Mouse (Mus musculus) hindbrain, embryonic 16.5 days (tissue): ENCODE measurements around the gene Hsd17b12. TPM values are rescaled to one million over a fixed set of nuclear protein-coding genes. Genes with fewer than 3 reads are reported as not detected.

Experiments used
- ATAC-seq: fragments of 200-750 bp; cut with Nextera tagmentation; 2 replicates; pipeline ENCODE4 v1.8.0; 2017; ENCODE audit warnings: moderate TSS enrichment, moderate library complexity
- H3K27ac ChIP-seq: fragments of 300-500 bp; sonication (generic); 2 replicates; pipeline ENCODE4 v1.5.1; 2014; ENCODE audit warnings: low read depth, mild to moderate bottlenecking, control low read depth, low read length, moderate library complexity
- H3K27me3 ChIP-seq: fragments of 300-500 bp; sonication (generic); replicated peaks from 2 replicates; pipeline ENCODE4 v1.6.1; 2014; ENCODE audit warnings: low read length; ENCODE audit not compliant: control insufficient read depth, insufficient read depth
- H3K36me3 ChIP-seq: fragments of 300-500 bp; sonication (generic); 2 replicates; pipeline ENCODE4 v1.6.1; 2014; ENCODE audit warnings: mild to moderate bottlenecking, low read length, moderate library complexity, mixed read lengths; ENCODE audit not compliant: control insufficient read depth, insufficient read depth
- H3K4me1 ChIP-seq: fragments of 300-500 bp; sonication (generic); 2 replicates; pipeline ENCODE4 v1.6.1; 2014; ENCODE audit warnings: low read depth, low read length; ENCODE audit not compliant: control insufficient read depth, insufficient read depth
- H3K4me2 ChIP-seq: fragments of 300-500 bp; sonication (generic); 2 replicates; pipeline ENCODE4 v1.6.1; 2014; ENCODE audit warnings: mild to moderate bottlenecking, low read length, control low read depth, moderate library complexity
- H3K4me3 ChIP-seq: fragments of 300-500 bp; sonication (generic); 2 replicates; pipeline ENCODE4 v1.5.1; 2014; ENCODE audit warnings: mild to moderate bottlenecking, low read length, control low read depth, moderate library complexity
- H3K9ac ChIP-seq: fragments of 300-500 bp; sonication (generic); 2 replicates; pipeline ENCODE4 v1.6.1; 2014; ENCODE audit warnings: low read depth, mild to moderate bottlenecking, control low read depth, low read length, moderate library complexity
- H3K9me3 ChIP-seq: fragments of 300-500 bp; sonication (generic); 2 replicates; pipeline ENCODE4 v1.6.1; 2014; ENCODE audit warnings: mild to moderate bottlenecking, low read length, moderate library complexity; ENCODE audit not compliant: control insufficient read depth
- whole genome bisulfite sequencing: fragments of 180-500 bp; shearing (Covaris S2); extraction: QIAGEN DNeasy Blood & Tissue Kit; methylation state at CpG from one replicate; pipeline ENCODE4 v1.1.7; 2014; 5-methylcytosine and 5-hydroxymethylcytosine counted together
- microRNA-seq: library from miRNA; unstranded; fragments of <30 nt; microRNA quantifications from one replicate; pipeline ENCODE4, GENCODE M21; 2017
- polyA plus RNA-seq: library from polyadenylated mRNA; unstranded; fragments of >200 nt; fragmentation: Nextera tagmentation; extraction: Ambion mirVana; gene quantifications from 2 replicates; pipeline ENCODE4 v1.2.1, GENCODE M21; 2015

Hsd17b12 gene
- polyA plus RNA-seq, 1 experiment from 2014 or later = 171 TPM

- no peak for ATAC-seq
- H3K9ac ChIP-seq = no peak within 1 kb of the TSS
Observed at GRCm38 (mm10) chr2:93996254-93996653, 161.5 kb downstream of the Hsd17b12 start, which contains the start of gene Gm27027. TSS of gene Gm27027 (minus strand) at chr2:93996354.

GRCm38 (mm10) chr2:93992810-93993209, 165.0 kb downstream of the Hsd17b12 start:
- H3K4me1 ChIP-seq = peaks cover 10% of the 10 kb centered on the region
- peaks cover 23% of the 10 kb centered on the region for H3K36me3 ChIP-seq
- no peak overlapping the region for H3K4me3 ChIP-seq
- no peak overlapping the region for H3K9ac ChIP-seq
- H3K4me2 ChIP-seq = peak overlapping the region; percentile 20
- H3K27ac ChIP-seq = no peak overlapping the region
- no peaks in the 10 kb centered on the region for H3K27me3 ChIP-seq
- WGBS = 42% methylated on average over 3 of the region's 3 CpGs
- no peaks in the 10 kb centered on the region for H3K9me3 ChIP-seq
- ATAC-seq = no peak

More at GRCm38 (mm10) chr2:93996254-93996653, 161.5 kb downstream of the Hsd17b12 start, which contains the start of gene Gm27027:
- no peak within 1 kb of the TSS for H3K27ac ChIP-seq
- H3K36me3 ChIP-seq = peaks cover 21% of the 10 kb centered on the region
- H3K4me1 ChIP-seq = peaks cover 10% of the 10 kb centered on the region
- H3K4me3 ChIP-seq = no peak within 1 kb of the TSS
- H3K4me2 ChIP-seq = no peak within 1 kb of the TSS
- no peaks in the 10 kb centered on the region for H3K27me3 ChIP-seq
- H3K9me3 ChIP-seq = no peaks in the 10 kb centered on the region
- WGBS = 91% methylated on average over 6 of the region's 6 CpGs

GRCm38 (mm10) chr2:93992259-93992658, 165.5 kb downstream of the Hsd17b12 start:
- Histone ChIP-seq H3K27ac (no peak overlapping the region), H3K9ac (no peak overlapping the region), H3K4me3 (no peak overlapping the region), H3K4me1 (peaks cover 10% of the 10 kb centered on the region), H3K27me3 (no peaks in the 10 kb centered on the region), H3K4me2 (peak overlapping the region; percentile 20), H3K36me3 (peaks cover 22% of the 10 kb centered on the region), H3K9me3 (no peaks in the 10 kb centered on the region)
- 24% methylated on average over 5 of the region's 5 CpGs for WGBS
- peak; percentile 63 for ATAC-seq

GRCm38 (mm10) chr2:93991336-93991735, 166.4 kb downstream of the Hsd17b12 start:
- Histone ChIP-seq H3K4me2 (no peak overlapping the region), H3K36me3 (peaks cover 22% of the 10 kb centered on the region), H3K9ac (no peak overlapping the region), H3K9me3 (no peaks in the 10 kb centered on the region), H3K27me3 (no peaks in the 10 kb centered on the region), H3K27ac (peak overlapping the region; percentile 36; the same call in 1 of the 2 replicates), H3K4me3 (no peak overlapping the region), H3K4me1 (peaks cover 10% of the 10 kb centered on the region)
- no peak for ATAC-seq
- 91% methylated on average over 3 of the region's 3 CpGs for WGBS

GRCm38 (mm10) chr2:93988440-93988839, 169.3 kb downstream of the Hsd17b12 start:
- Histone ChIP-seq H3K9me3 (no peaks in the 10 kb centered on the region), H3K4me1 (peaks cover 10% of the 10 kb centered on the region), H3K36me3 (peaks cover 10% of the 10 kb centered on the region; the same call in 1 of the 2 replicates), H3K27me3 (no peaks in the 10 kb centered on the region), H3K4me3 (no peak overlapping the region), H3K4me2 (no peak overlapping the region), H3K9ac (no peak overlapping the region), H3K27ac (no peak overlapping the region)
- ATAC-seq = no peak
- whole genome bisulfite sequencing = 97% methylated on average over 2 of the region's 2 CpGs

Small RNA genes lying within 50 kb of the gene (microRNA-seq; reads per million reads assigned to microRNA genes)
- gene Gm23630 = not detected

Other genes starting within 250 kb of the Hsd17b12 start
- 7.1 and 7.4 TPM in 2 replicates for gene Gm13889, start 200.8 kb downstream of the Hsd17b12 start, polyA plus RNA-seq
- not detected in 2 replicates for gene Gm27027, start 161.6 kb downstream of the Hsd17b12 start, polyA plus RNA-seq
- 43.6 and 44.7 TPM in 2 replicates for gene Alkbh3, start 147.2 kb downstream of the Hsd17b12 start, polyA plus RNA-seq
- 22.0 and 24.0 TPM in 2 replicates for gene Ttc17, start 248.7 kb upstream of the Hsd17b12 start, polyA plus RNA-seq